Mouse (Mus musculus) thymus, postnatal 4 days (tissue): ENCODE data around the gene Patj.

Experiments
- DNase-seq: peaks from one replicate; pipeline ENCODE4 v3.0.0; 2021

Gene Patj

DNA sequence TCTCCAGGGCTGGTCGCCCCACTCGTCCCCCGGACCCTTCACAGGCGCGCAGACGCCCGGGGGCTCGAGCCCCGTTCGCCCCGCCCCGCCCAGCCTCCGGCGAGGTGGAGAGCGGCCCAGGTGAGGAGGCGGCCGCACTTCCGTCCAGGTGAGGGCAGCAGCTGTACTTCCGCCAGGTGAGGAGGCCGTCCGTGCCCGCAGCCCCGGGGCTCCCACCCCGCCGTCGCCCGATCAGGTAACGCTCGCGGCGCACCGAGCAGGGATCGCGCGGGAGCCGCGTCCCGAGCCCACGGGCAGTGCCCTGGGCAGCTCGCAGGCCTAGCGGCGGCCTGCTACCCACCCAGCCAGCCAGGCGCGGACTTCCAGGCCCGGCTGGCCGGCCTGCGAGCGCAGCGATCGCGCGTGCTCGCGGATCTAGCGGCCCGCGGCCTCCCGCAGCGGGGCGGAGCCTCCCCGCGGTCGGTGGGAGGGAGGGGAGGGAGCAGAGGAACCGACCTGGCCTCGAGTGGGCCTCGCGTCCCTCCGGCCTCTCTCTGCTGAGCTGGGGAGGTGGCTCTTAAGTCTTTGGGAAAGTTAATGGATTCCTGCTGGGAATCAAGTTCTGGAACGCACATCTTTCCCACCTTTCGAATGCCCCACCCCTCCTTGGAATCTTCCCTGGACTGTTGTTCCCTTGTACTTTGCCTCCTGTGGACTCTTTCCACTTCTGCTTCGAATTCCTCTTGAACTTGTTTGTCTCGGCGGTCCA is at the start of gene Patj:
TSS of gene Patj (plus strand) at position 96 of the 748 bp plus-strand sequence.
- DNase-seq: peak; percentile 68

DNA sequence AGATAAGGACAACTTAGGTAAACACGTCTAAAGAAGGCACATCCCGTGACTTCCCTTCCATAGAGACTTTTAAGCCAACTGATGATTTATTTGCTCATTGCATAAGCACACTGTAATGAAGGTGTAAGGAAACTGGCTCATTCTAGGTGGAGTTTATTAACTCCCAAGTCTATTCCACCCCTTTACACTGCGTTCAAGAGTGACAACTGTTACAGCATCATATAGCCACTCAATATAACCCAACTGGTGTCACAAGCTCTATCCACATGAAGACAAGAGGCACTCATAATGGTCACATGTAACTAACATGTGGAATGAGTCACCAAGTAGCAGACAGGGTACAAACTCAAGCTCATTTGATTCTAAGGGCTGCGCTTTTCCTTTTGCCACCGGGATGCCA is 47.0 kb upstream of the Patj start:
- no peak for DNase-seq

DNA sequence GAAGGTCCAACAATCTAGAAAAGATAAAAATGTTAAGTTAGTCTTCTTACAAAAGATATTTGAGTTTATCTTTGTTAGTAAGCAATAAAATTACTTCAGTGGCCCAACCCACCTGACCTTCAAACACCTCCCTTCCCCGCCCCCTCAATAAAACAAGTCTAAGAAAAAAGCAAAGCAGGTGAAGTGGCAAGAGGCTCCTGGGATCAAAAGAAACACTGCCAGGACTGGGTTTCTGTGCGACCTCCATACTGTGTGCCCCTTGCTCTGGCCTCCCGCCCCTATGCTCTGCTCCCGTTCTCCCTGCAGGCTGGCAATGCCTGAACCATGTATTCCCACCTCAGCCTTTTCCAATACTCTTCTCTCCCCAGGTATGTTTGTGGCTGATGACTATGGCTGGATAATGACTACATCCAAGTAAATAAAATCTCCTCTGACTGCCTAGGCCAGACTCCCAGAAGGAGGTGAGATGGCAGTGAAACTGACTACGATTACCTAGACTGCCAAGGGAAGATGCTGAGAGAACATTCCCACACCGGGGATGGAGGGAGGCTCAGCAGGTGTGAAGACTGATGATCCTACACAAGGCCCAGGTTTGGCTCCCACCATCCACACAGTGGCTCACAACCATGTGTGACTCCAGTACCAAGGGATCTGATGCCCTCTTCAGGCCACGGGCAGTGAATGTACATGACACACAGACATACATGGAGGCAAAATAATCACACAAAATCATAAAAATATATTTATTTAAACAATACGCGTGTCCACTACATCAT is 37.4 kb upstream of the Patj start:
- no peak for DNase-seq

DNA sequence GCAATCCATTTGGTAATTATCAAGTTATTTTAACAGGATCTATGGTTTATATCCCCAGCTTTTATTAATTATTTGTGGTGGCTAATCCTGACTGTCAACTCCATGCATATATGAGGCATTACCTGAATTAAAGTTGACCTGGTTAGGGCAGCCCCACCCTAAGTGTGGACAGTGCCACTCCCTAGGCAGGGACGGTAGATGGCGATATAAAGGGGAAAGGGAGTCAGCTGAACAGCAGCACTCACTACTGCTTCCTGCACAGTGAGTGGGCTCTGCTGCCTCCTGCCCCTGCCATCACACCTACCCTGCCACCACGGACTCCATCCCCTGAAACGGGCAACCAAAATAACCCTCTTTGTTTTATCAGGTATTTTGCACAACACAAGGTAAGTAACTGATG is 20.2 kb upstream of the Patj start:
- DNase-seq: peak; percentile 41

DNA sequence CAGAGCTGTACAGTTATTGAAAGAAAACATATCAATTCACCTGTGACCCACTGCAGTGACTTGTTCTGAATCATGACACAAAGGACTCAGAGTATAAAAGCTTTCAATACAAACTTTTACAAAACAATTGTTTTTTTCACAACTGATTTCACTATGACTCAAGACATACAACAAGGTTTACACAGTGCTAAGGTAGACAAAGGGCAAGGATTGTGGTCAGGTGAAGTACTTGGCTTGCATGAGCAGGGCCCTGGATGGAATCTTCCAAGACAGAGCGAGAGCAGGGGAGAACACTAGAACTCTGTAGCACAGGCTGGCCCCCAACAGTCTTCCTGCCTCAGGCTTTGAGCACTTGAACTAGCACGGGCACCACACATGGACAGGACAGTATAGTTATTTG is 18.6 kb upstream of the Patj start:
- DNase-seq: no peak

DNA sequence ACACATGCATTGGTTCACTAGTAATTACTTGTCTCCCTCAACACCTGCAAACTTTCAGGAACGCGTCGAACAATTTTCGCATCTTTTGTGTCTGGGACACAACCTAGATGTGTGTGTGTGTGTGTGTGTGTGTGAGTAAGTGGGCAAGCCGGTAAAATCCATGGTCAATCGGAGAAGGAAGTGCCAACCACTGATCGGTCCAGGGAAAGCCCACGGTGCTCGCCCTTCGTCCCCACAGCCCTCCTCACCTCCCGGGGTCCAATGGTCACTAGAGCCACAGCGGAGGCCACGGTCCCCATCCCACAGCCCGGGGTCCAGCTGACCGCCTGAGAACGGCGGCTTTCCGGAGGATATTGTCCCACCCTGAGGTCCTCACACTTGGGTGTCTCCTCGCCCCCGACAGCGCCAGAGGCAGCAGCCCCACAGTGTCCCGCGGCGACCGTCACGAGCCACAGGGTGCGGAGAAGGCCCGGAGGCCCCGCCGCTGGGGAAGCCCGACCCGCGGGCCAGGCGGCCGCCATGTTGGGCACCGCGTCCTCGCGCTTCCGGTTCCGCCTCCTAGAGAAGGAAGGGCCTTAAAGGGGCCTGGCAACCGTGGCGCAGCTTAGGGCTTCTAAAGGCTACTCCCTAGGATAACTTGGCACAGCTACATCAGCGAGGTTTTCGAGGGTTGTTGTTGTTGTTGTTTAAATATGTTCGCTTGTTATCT is 12.7 kb upstream of the Patj start, which contains the start of gene Tm2d1:
TSS of gene Tm2d1 (minus strand) at position 591 of the 709 bp plus-strand sequence.
- DNase-seq: peak; percentile 88

DNA sequence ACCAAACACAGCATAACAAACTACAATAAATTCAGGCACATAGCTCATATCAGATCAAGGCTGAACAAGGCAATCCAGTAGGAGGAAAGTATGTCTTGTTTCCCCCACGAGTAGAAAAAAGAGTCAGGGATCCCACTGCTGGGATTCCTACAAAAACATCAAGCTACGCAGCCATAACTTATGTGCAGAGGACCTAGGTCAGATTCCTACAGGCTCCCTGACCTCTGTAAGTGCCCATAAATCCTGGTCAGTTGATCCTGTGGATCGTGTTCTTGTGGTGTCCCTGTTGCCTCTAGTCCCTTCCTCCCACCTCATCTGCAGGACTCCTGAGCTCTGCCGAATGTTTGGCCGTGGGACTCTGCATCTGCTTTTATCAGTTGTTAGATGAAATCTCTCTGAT is 10.5 kb upstream of the Patj start:
- DNase-seq: no peak

DNA sequence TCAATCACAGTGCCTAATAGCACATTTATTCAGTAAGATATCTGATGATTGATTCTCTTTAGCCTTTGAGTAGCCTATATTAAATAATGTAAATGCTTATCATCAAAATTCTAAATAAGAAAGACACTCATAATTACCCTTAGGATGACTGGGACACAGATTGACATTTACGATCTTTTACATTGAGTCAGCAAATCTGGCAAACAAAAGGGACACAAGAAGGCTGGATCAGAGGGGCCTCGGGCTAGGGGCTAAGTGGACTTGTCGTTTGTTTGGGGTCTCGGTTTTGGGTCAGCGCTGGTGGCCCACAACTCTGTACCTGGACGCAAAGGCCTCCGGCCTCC is 267 bp upstream of the Patj start:
- no peak for DNase-seq

DNA sequence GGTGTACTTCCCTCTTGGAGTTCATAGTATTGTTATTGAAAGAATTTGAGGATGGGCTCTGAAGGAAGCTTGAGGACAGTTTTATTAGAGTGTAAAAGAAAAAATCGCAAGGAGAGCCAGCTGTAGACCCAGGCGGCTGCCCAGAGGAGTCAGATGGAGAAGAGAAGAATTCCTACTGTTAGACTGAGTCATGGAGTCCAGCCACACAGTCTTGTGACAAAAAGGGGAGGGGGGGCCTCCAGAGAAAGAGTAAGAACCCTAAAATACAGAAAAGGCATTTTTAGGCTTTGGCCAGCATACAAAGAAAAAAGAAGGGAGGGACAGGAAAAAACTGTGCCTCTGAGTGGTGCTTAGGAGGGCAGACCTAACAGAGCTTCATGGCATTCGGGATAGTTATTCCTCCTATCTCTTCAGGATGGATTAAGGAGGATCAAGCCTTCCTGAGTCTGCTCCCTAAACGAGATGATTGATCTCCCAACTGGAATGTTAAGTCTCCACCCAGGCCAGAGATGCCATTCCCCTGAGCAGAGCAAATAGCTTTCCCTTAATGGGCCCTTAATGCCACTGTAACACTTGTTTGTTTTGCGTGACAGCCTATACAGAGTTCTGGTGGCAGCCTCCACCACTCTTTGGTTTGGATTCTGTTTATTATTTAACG is 5.5 kb downstream of the Patj start:
- DNase-seq: no peak

DNA sequence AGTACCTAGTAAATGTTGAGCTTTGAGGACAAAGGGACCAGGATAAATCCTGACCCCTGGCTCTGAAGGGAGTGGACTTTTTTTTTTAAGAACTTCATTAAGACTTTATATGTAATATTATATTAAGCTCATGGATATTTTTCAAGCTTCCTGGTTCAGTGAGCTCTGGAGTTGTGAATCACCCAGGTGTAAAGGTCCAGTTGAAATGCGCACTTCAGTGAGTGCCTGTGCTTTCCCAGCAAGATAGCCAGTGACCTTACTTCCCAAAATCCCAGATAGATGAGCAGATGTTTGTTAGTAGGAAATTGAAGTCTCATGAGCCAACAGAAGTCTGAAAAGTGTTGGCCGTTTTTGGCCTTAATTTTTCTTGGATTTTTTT is 6.0 kb downstream of the Patj start:
- DNase-seq: no peak

DNA sequence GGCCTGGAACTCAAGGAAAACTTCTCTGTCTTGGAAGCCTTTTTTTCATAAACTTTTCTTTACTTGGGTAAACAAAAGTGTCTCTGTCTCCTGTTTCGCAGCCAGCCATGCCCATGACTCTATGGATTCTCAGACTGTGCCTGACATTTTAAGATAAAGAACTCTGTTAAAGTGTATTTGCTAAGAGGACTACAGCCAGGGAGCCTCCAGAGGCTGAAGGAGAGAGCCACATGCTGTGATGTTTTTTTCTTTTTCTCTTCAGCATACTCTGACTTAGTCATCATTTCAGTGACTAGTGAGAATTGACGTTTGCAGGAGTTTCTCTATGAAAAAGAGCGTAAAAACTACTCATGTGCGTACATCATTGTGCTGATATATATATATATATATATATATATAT is 7.9 kb downstream of the Patj start:
- no peak for DNase-seq

DNA sequence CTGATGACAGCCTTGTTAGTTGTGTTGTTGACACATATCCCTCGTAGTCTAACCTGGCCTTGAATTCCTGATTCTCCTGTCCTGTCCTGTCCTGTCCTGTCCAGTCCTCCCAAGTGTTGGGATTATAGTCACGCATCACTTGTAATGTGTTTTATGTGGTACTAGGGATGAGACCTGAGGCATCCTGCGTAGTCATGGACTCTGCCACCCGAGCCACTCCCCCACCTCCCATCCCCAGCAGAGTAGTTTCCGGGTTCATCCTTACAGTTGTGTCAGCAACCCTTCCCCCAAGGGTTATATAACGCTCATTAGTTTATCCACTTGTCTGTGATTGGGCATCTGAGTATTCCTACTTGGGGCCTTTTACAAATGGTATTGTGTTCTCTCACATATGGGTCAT is 8.8 kb downstream of the Patj start:
- DNase-seq: no peak

DNA sequence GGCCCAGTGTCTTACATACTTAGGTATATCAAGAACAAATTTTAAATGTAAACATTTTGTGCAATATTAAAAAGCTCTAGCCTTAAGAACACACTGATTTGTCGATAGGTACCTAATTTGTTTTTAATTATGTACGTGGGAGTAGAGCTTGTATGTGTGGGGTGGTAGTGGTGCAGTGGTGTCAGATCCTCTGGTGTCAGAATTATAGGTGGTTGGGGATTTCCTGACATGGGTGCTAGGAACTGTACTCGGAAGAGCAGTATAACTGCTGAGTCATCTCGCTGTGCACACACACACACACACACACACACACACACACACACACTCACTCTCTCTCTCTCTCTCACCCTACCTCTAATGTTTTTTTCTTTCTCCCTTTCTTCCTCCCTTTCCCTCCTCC is 12.9 kb downstream of the Patj start:
- no peak for DNase-seq

DNA sequence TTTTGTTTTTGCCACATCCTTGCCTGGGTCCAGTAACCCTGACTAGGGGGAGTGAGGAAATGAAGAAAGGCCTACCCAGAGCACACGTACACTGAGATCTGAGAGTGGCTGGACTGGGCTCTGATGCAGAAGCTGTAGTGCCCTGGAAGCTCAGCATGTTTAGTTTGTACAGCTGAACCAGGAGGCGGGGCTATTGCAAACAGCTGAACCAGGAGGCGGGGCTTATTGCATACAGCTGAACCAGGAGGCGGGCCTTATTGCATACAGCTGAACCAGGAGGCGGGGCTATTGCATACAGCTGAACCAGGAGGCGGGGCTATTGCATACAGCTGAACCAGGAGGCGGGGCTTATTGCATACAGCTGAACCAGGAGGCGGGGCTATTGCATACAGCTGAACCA is 19.6 kb downstream of the Patj start:
- peak; percentile 11 for DNase-seq

DNA sequence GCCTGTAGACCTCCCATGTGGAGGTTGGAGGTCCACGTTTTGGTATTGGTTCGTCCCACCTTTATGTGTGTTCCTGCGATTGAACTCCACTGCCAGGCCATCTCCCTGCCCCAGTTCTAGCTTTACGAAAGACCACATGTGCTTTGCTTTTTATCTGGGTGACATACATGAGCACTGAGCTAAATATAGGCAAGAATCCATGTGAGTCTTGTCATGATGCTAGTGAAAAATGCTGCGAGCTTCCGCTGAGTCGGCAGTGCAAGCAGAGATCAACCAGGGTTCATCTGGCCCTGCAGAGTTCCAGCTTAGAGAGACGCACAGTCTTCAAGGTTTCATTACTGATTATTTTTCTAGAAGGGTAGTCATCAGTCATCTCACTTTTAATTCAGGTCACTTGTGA is 32.8 kb downstream of the Patj start:
- DNase-seq: no peak

DNA sequence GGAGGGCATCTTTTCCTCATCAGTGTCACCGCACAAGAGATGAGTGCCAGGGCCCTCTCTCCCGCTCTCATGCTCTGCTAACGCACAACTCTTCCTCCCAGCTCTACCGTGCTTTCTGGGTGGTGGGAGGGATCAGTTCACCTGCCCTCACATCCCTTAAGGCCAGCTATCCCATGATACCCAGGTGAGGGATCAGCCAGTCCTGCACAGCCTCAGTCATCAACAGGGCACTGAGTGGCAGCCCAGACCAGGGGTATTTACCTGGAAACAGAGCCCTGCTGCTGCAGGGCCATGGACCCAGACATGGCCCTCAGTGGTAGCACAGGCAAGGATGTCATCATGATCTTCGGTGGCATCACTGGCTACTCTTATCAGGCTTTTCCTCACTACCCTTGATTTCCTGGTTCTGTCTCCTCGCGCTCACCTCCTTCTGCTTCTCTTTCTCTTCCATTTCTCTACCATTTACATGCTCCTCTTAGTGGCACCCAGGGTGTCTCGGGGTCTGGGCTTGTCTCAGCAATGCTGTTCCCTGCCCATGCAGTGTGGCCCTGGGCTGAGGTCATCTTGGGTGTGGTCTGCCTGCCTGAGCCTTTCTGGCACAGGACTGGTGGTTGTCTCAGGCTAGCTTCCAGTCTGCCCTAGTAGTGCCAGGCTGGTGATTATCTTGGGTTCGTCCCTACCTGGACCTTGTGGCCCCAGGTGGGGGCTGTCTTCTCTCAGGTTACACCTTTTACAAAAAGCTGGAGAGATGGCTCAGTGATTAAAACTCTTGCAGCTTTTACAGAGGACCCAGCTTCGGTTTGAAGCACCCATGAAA is 40.3 kb downstream of the Patj start:
- peak; percentile 53 for DNase-seq

DNA sequence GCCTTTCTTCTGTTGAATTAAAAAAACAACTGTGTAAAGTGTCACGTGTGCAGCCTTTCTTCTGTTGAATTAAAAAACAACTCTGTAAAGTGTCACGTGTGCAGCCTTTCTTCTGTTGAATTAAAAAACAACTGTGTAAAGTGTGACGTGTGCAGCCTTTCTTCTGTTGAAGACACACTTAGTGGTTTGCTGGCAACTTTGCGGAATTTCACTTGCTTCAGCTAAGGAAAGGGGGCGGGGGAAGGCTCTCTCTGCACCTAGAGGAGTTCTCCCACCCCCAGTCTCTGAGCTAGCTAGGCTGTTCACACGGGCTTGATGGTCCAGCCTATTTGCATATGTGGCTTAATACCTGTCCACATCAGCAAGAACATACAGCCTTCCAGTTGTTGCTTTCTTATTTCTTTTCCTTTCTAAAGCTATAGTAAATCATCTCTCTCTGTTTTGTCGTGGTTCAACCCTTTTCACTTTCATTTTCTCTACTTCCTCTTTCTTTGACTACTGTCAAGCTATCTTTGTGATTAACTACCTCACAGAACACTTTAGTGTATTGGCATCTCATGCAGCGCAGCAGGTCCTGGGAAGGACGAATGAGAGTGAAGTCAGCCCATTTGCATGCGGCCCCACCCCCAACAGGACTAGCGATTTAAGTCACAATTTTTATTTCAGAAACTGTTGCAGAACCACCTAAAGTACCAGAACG is 41.2 kb downstream of the Patj start:
- peak; percentile 82 for DNase-seq

DNA sequence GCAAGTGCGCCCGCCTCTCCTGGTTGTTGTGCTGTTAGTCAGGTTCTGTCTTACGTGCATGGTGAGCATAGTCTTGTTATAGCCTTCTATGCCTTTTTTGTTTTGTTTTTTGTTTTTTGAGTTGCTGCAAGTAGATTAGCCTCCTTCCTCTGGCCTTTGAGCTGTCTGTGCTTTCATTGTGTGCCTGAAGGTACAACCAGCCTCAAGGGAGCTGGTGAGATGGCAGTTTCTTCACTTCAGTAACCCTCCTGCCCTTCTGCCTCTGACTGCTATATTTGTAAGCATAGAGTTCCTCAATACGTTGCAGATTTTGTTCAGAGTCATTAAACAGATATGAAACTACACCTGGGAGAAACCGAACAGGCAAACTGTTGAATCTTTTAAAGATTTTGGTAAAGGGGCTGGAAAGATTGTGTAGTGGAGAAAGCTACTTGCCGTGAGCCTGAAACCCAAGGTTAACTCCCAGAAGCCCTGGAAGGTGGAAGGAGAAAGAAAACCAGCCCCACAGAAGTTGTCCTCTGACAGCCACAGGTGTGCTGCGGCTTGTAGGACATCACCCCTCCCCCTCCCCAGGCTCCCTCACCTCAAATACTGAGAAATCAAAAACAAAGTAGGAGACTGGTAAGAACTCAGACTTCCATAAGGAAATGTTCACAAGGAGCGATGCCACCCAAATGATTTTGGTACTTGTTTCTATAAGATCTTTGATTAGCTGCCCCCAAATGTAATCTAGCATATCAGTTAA is 43.8 kb downstream of the Patj start:
- DNase-seq: peak; percentile 52

DNA sequence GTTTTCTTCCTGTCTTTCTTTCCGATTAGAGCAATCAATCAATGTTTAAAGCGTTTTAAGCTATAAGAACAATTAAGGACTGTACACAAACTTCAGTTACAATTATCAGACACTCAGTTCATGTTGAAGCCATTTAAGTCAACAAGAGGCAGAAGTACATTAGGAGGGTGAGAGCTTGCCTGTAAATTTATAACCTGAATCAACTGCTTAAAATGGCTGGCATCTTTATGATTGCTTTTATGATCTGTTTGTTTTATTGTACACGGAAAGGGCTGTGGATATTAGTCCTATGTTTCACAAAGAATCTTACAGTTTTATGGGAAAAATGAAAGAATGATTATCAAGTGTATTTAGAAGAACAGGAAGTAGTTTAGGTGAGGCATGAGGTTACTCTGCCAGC is 45.7 kb downstream of the Patj start:
- no peak for DNase-seq

DNA sequence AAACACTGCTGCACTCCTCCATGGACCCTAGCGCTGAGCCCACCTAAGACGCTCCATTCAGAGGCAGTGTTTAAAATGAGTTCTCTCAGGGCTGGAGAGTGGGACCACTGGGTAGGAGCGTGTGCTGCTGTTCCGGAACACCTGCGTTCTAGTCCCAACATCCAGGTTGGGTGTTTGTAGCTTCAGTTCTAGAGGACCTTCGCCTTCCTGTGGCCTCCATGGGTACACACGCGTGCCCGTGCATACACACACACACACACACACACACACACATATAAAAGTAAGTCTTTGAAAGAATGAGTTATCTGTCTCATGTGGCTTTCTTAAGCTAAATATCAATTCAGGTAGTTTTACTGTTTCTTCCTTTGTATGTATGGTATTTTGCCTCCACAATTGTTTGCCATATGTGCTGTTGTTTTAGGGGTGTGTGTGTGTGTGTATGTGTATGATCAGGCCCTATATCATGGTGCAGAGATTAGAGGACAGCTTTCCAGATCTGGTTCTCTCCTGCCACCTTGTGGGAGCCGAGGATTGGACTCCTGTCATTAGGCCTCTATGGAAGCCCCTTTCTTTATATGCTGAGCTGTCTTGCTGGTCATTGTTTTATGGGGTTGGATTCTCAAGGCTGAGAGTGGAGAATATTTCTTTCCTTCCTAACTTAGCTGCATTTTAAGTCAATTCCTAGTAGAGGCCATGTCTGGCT is 49.0 kb downstream of the Patj start:
- DNase-seq: peak; percentile 83
